Mouse (Mus musculus) left cerebral cortex, postnatal 25 days (tissue): ENCODE measurements around the gene Aldh6a1. TPM values are rescaled to one million over a fixed set of nuclear protein-coding genes. Genes with fewer than 3 reads are reported as not detected.

Experiments used
- DNase-seq, 2 experiments: peaks; one replicate each; pipeline ENCODE4 v3.0.0; 2022; ENCODE audit warnings: low spot score in 2 of 2, mixed read lengths in 1 of 2
- intact Hi-C: fragments of 180-260 bp; cut with DNase I; formaldehyde crosslinking; loops from one replicate; pipeline ENCODE4 v1.15.1; 2025
- total RNA-seq, 2 experiments: library from RNA; stranded (reverse); gene quantifications; 2 replicates each; pipeline ENCODE4 v1.2.3; 2021

Aldh6a1 gene
- 10 to 100 TPM; 38.1 to 45.3 TPM for total RNA-seq

- DNase-seq: peak; percentile 96 to 100
- intact Hi-C loops: loop anchor here (2.0 kb wide), 1 partner anchor 34 kb away; the partner anchor contains the start of gene Rnf113a2
These were observed at the start of gene Aldh6a1, which contains the start of gene Lin52 for GRCm38 (mm10) chr12:84450718-84451646. TSS of gene Aldh6a1 (minus strand) at chr12:84451004. TSS of gene Lin52 (plus strand) at chr12:84451422.

- DNase-seq: no peak
These were observed 46.0 kb upstream of the Aldh6a1 start for GRCm38 (mm10) chr12:84496795-84497194.

GRCm38 (mm10) chr12:84487324-84488056, 36.7 kb upstream of the Aldh6a1 start:
- intact Hi-C loops: no loop called here
- DNase-seq: no peak

More at GRCm38 (mm10) chr12:84496795-84497194, 46.0 kb upstream of the Aldh6a1 start:
- intact Hi-C loops: no loop called here

GRCm38 (mm10) chr12:84482778-84483585, 32.2 kb upstream of the Aldh6a1 start:
- intact Hi-C loops: no loop called here
- no peak for DNase-seq

GRCm38 (mm10) chr12:84481251-84481650, 30.4 kb upstream of the Aldh6a1 start:
- intact Hi-C loops: no loop called here
- DNase-seq: no peak

- intact Hi-C loops: no loop called here
- no peak for DNase-seq
These were observed 28.1 kb upstream of the Aldh6a1 start for GRCm38 (mm10) chr12:84478937-84479336.

- peak in 1 of 2 experiments; percentile 60 for DNase-seq
- intact Hi-C loops: no loop called here
These were observed 17.9 kb upstream of the Aldh6a1 start for GRCm38 (mm10) chr12:84468701-84469100.

GRCm38 (mm10) chr12:84462856-84463255, 12.1 kb upstream of the Aldh6a1 start:
- no peak for DNase-seq

GRCm38 (mm10) chr12:84461416-84461815, 10.6 kb upstream of the Aldh6a1 start:
- intact Hi-C loops: no loop called here
- no peak for DNase-seq

More at GRCm38 (mm10) chr12:84462856-84463255, 12.1 kb upstream of the Aldh6a1 start:
- intact Hi-C loops: no loop called here

GRCm38 (mm10) chr12:84459845-84460244, 9.0 kb upstream of the Aldh6a1 start:
- intact Hi-C loops: no loop called here
- no peak for DNase-seq

GRCm38 (mm10) chr12:84456911-84457310, 6.1 kb upstream of the Aldh6a1 start:
- intact Hi-C loops: no loop called here
- DNase-seq: no peak

GRCm38 (mm10) chr12:84451801-84452200, 997 bp upstream of the Aldh6a1 start:
- intact Hi-C loops: loop anchor here (2.0 kb wide), 1 partner anchor 35 kb away; the partner anchor contains the start of gene Rnf113a2
- peak in 1 of 2 experiments; percentile 23 for DNase-seq

GRCm38 (mm10) chr12:84450351-84450717, 470 bp downstream of the Aldh6a1 start:
- intact Hi-C loops: loop anchor here (2.0 kb wide), 1 partner anchor 34 kb away; the partner anchor contains the start of gene Rnf113a2
- DNase-seq: no peak

- intact Hi-C loops: loop anchor here (2.0 kb wide), 1 partner anchor 33 kb away; the partner anchor contains the start of gene Rnf113a2
- DNase-seq: no peak
These were observed 917 bp downstream of the Aldh6a1 start for GRCm38 (mm10) chr12:84449887-84450286.

GRCm38 (mm10) chr12:84448181-84448580, 2.6 kb downstream of the Aldh6a1 start:
- intact Hi-C loops: no loop called here
- no peak for DNase-seq

GRCm38 (mm10) chr12:84447386-84447785, 3.4 kb downstream of the Aldh6a1 start:
- intact Hi-C loops: no loop called here
- no peak for DNase-seq

GRCm38 (mm10) chr12:84442526-84442925, 8.3 kb downstream of the Aldh6a1 start:
- no peak for DNase-seq
- intact Hi-C loops: no loop called here

GRCm38 (mm10) chr12:84438697-84439096, 12.1 kb downstream of the Aldh6a1 start:
- DNase-seq: no peak
- intact Hi-C loops: no loop called here

GRCm38 (mm10) chr12:84429825-84430224, 21.0 kb downstream of the Aldh6a1 start:
- intact Hi-C loops: no loop called here
- DNase-seq: no peak
